Mouse (Mus musculus) liver, postnatal 0 days (tissue): Measurements from ENCODE around the gene Cbr2. TPM values are rescaled to one million over a fixed set of nuclear protein-coding genes. Genes with fewer than 3 reads are reported as not detected.
"Not testable (repeated sequence)": the region's sequence is repeated elsewhere in the genome, so short reads cannot be mapped to it uniquely, and the experiment has no call there.

Source experiments
- ATAC-seq: fragments of 200-750 bp; cut with Nextera tagmentation; 2 replicates; pipeline ENCODE4 v1.8.0; 2017; ENCODE audit warnings: mild to moderate bottlenecking, moderate library complexity
- DNase-seq: peaks from one replicate; pipeline ENCODE4 v3.0.0-alpha.2; 2016
- H3K27ac ChIP-seq: fragments of 300-500 bp; sonication (generic); 2 replicates; pipeline ENCODE4 v1.5.1; 2014; ENCODE audit warnings: antibody characterized with exemption, moderate library complexity, mild to moderate bottlenecking, low read depth
- H3K27me3 ChIP-seq: fragments of 300-500 bp; sonication (generic); 2 replicates; pipeline ENCODE4 v1.6.1; 2014; ENCODE audit warnings: low read length, control low read depth, mixed read lengths; ENCODE audit not compliant: insufficient read depth
- H3K36me3 ChIP-seq: fragments of 300-500 bp; sonication (generic); replicated peaks from 2 replicates; pipeline ENCODE4 v1.6.1; 2014; ENCODE audit warnings: mild to moderate bottlenecking, control low read depth, low read length, moderate library complexity, mixed read lengths; ENCODE audit not compliant: insufficient read depth
- H3K4me1 ChIP-seq: fragments of 300-500 bp; sonication (generic); 2 replicates; pipeline ENCODE4 v1.6.1; 2014; ENCODE audit warnings: antibody characterized with exemption, mild to moderate bottlenecking, control low read depth; ENCODE audit not compliant: insufficient read depth
- H3K4me2 ChIP-seq: fragments of 300-500 bp; sonication (generic); 2 replicates; pipeline ENCODE4 v1.6.1; 2014; ENCODE audit warnings: low read depth, mild to moderate bottlenecking, low read length, moderate library complexity, mixed read lengths
- H3K4me3 ChIP-seq: fragments of 300-500 bp; sonication (generic); 2 replicates; pipeline ENCODE4 v1.5.1; 2014; ENCODE audit warnings: low read depth, low read length
- H3K9ac ChIP-seq: fragments of 300-500 bp; sonication (generic); replicated peaks from 2 replicates; pipeline ENCODE4 v1.6.1; 2014; ENCODE audit warnings: mild to moderate bottlenecking, moderate library complexity
- H3K9me3 ChIP-seq: fragments of 300-500 bp; sonication (generic); 2 replicates; pipeline ENCODE4 v1.6.1; 2016; ENCODE audit warnings: mild to moderate bottlenecking, control low read depth, low read length, mixed read lengths
- CTCF ChIP-seq: sonication (generic); IDR thresholded peaks from 2 replicates; pipeline ENCODE4 v1.5.1; 2016; ENCODE audit warnings: antibody characterized with exemption, low read depth
- EP300 ChIP-seq: IDR thresholded peaks from 2 replicates; pipeline ENCODE4 v1.6.1; 2016; ENCODE audit warnings: antibody characterized with exemption, low read depth, mild to moderate bottlenecking
- WGBS: fragments of 180-500 bp; shearing (Covaris S2); extraction: QIAGEN DNeasy Blood & Tissue Kit; methylation state at CpG from one replicate; pipeline ENCODE4 v1.1.7; 2014; ENCODE audit not compliant: insufficient replicate concordance; 5-methylcytosine and 5-hydroxymethylcytosine counted together
- polyA plus RNA-seq: library from polyadenylated mRNA; unstranded; fragments of >200 nt; fragmentation: Nextera tagmentation; extraction: Ambion mirVana; gene quantifications from 2 replicates; pipeline ENCODE4 v1.2.1, GENCODE M21; 2015

Cbr2 gene
- 0.26 and 0.94 TPM in 2 replicates for polyA plus RNA-seq

GRCm38 (mm10) chr11:120731858-120732680 is at the start of gene Cbr2:
Cbr2 (minus strand) TSS chr11:120732114.
- Histone ChIP-seq H3K27ac (no peak within 1 kb of the TSS), H3K9me3 (no peaks in the 10 kb centered on the region), H3K9ac (no peak within 1 kb of the TSS), H3K4me2 (no peak within 1 kb of the TSS), H3K27me3 (0 out of 2 replicates have a peak, but pooled peaks cover 8% of the 10 kb centered on the region), H3K36me3 (no peaks in the 10 kb centered on the region), H3K4me1 (peaks cover 2% of the 10 kb centered on the region; the same call in 1 of the 2 replicates), H3K4me3 (no peak within 1 kb of the TSS)
- no peak for ATAC-seq
- WGBS, result 68% methylated on average over 12 of the region's 12 CpGs
- TF ChIP-seq CTCF (no peak), EP300 (no peak)
- no peak for DNase-seq

GRCm38 (mm10) chr11:120781361-120781760 is 49.4 kb upstream of the Cbr2 start:
- ATAC-seq, DNase-seq, H3K4me2 ChIP-seq, H3K27ac ChIP-seq, H3K4me3 ChIP-seq, H3K9ac ChIP-seq, H3K36me3 ChIP-seq, H3K9me3 ChIP-seq, H3K27me3 ChIP-seq: not testable (repeated sequence)
- 88% methylated on average over 6 of the region's 6 CpGs for WGBS
- H3K4me1 ChIP-seq, result peaks cover 19% of the 10 kb centered on the region

- 83% methylated on average over 1 of the region's 1 CpGs for WGBS
These were observed 48.0 kb upstream of the Cbr2 start for GRCm38 (mm10) chr11:120779876-120780275.

GRCm38 (mm10) chr11:120777123-120777522 is 45.2 kb upstream of the Cbr2 start:
- no peak for ATAC-seq

More at GRCm38 (mm10) chr11:120779876-120780275, 48.0 kb upstream of the Cbr2 start:
- no peak overlapping the region for H3K4me3 ChIP-seq
- H3K27ac ChIP-seq, result no peak overlapping the region
- no peaks in the 10 kb centered on the region for H3K36me3 ChIP-seq
- no peaks in the 10 kb centered on the region for H3K9me3 ChIP-seq
- H3K27me3 ChIP-seq, result no peaks in the 10 kb centered on the region
- H3K4me1 ChIP-seq, result peaks cover 10% of the 10 kb centered on the region
- H3K9ac ChIP-seq, result no peak overlapping the region
- TF ChIP-seq EP300 (no peak), CTCF (no peak)
- ATAC-seq, result no peak
- no peak for DNase-seq
- H3K4me2 ChIP-seq, result no peak overlapping the region

GRCm38 (mm10) chr11:120775774-120776469 is 44.0 kb upstream of the Cbr2 start:
- no peak for TF ChIP-seq EP300
- peak; percentile 100 for TF ChIP-seq CTCF

More at GRCm38 (mm10) chr11:120777123-120777522, 45.2 kb upstream of the Cbr2 start:
- Histone ChIP-seq H3K4me1 (no peaks in the 10 kb centered on the region), H3K4me2 (no peak overlapping the region), H3K9ac (no peak overlapping the region), H3K27ac (no peak overlapping the region), H3K36me3 (no peaks in the 10 kb centered on the region), H3K27me3 (no peaks in the 10 kb centered on the region), H3K4me3 (no peak overlapping the region), H3K9me3 (no peaks in the 10 kb centered on the region)
- DNase-seq, result no peak
- TF ChIP-seq CTCF, result no peak
- TF ChIP-seq EP300, result no peak
- WGBS, result 40% methylated on average over 6 of the region's 6 CpGs

GRCm38 (mm10) chr11:120773463-120774190 is 41.7 kb upstream of the Cbr2 start:
- ATAC-seq (no peak), DNase-seq (no peak)
- Histone ChIP-seq H3K36me3 (no peaks in the 10 kb centered on the region), H3K9ac (no peak overlapping the region), H3K4me2 (no peak overlapping the region), H3K4me1 (no peaks in the 10 kb centered on the region), H3K27me3 (no peaks in the 10 kb centered on the region), H3K9me3 (no peaks in the 10 kb centered on the region), H3K27ac (no peak overlapping the region), H3K4me3 (no peak overlapping the region)
- TF ChIP-seq CTCF (no peak), EP300 (no peak)
- 84% methylated on average over 7 of the region's 7 CpGs for WGBS

More at GRCm38 (mm10) chr11:120775774-120776469, 44.0 kb upstream of the Cbr2 start:
- WGBS, result 23% methylated on average over 15 of the region's 15 CpGs
- no peak overlapping the region for H3K4me2 ChIP-seq
- no peak overlapping the region for H3K9ac ChIP-seq
- H3K27ac ChIP-seq, result no peak overlapping the region
- H3K4me1 ChIP-seq, result no peaks in the 10 kb centered on the region
- DNase-seq (peak; percentile 95), ATAC-seq (peak; percentile 92)
- no peaks in the 10 kb centered on the region for H3K36me3 ChIP-seq
- no peaks in the 10 kb centered on the region for H3K27me3 ChIP-seq
- H3K4me3 ChIP-seq, result no peak overlapping the region
- no peaks in the 10 kb centered on the region for H3K9me3 ChIP-seq
